Mouse (Mus musculus) thymus, adult 18-20 months (tissue): Measurements from ENCODE around the gene Srl.
A peak's percentile ranks its signal among the peaks of the same experiment; 100 is the strongest.
"Not testable (repeated sequence)": the region's sequence is repeated elsewhere in the genome, so short reads cannot be mapped to it uniquely, and the experiment has no call there.

Experiments
- DNase-seq, 2 experiments: peaks; one replicate each; pipeline ENCODE4 v3.0.0; 2022; ENCODE audit warnings: mixed read lengths in 2 of 2

The Srl gene

GRCm38 (mm10) chr16:4517906-4518305 lies 23.7 kb downstream of the Srl start:
- DNase-seq, result no peak

DNA sequence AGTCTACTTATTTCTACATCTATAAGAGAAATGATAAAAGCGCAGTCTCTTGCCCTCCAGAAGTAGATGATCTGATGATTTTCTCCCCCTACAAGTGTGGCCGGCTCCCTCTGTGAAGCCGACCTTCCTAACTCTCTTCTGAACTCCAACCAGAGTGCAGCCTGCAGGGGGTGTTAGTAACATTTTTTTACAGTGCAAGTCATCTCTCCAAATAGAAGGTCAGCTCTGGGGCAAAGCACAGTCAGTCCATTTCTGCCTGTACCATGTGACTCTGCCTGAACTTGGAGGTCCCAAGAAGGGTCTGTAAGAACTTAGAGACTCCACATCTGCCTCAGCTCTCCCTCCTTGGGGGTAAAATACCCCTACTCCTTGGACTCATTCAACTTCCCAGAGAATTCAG lies 27.2 kb downstream of the Srl start:
- no peak for DNase-seq

- peak; percentile 26 to 34 for DNase-seq
Observed at GRCm38 (mm10) chr16:4512661-4513438, 28.8 kb downstream of the Srl start.

DNA sequence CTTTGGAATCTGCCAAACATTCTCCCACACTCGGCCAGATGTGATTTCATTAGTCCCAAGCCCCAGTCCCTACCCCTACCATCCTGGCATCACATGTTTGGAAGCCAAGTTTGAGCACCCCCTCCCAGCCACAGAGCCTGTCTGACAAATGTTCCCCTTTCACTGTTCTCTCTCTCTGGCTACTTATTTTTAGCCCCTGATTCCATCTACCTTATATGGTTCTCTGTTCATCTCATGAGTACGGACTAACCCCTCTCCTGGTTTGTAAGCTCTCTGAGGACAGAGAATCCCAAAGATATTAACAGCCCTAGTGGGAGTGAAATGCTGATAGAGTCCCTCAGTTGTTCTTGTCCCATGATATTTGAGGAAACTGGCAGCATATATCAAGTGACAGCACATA lies 30.2 kb downstream of the Srl start:
- DNase-seq, result no peak

DNA sequence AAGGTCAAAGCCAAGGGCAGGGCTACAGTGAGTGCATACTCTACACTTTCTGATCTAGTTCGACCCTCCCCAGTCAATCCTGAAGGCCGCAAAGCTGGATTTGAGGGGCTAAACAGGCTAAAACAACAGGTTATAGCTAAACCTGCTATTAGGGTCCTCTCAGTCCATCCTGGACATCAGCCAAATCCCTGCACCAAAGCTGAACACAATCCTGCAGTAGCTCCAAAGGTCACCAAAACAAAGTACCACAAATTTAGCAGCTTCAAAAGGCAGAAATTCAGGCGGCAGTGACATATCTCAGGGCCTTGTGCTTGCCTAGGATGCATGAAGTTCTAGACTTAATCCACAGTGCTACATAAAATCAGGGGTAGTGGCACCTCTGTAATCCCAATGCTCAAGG lies 35.4 kb downstream of the Srl start:
- no peak for DNase-seq

- DNase-seq, result no peak
Observed at GRCm38 (mm10) chr16:4503495-4503894, 38.1 kb downstream of the Srl start.

DNA sequence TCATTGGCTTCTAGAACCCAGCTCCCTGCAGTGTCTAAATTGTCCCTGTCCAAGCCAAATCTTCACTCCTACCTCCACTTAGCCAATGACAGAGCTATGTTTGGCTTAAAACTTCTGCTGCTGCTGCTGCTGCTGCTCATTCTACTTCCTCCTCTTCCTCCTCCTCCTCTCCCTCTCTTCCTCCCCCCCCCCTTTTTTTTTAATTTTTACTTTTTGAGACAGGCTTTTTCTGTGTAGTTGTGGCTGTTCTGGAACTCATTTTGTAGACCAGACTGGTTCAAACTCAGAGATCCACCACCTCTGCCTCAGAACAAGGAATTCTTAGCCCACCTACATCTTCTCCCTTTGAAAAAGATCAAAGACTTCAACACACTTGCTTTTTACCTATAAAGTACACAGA lies 39.0 kb downstream of the Srl start:
- no peak for DNase-seq

DNA sequence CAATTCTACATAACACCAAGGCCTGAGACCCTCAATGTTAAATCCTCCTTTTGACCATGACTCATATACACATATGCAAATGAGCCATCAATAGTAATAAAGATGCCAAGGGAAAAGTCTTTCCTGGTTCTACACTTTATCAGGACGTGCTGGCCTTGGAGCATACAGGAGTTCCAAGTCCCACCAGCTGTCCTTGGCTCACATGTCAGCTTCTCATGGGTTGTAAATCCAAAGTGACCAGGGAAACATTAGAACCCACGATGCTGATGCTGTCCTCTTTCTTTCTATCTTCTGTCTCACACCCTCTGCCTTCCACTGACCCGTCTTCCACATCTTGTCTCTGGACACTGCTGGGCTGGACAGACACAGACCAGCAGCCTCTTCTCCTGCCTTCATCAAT lies 39.9 kb downstream of the Srl start:
- no peak for DNase-seq

GRCm38 (mm10) chr16:4500598-4501385 lies 40.8 kb downstream of the Srl start:
- no peak for DNase-seq

DNA sequence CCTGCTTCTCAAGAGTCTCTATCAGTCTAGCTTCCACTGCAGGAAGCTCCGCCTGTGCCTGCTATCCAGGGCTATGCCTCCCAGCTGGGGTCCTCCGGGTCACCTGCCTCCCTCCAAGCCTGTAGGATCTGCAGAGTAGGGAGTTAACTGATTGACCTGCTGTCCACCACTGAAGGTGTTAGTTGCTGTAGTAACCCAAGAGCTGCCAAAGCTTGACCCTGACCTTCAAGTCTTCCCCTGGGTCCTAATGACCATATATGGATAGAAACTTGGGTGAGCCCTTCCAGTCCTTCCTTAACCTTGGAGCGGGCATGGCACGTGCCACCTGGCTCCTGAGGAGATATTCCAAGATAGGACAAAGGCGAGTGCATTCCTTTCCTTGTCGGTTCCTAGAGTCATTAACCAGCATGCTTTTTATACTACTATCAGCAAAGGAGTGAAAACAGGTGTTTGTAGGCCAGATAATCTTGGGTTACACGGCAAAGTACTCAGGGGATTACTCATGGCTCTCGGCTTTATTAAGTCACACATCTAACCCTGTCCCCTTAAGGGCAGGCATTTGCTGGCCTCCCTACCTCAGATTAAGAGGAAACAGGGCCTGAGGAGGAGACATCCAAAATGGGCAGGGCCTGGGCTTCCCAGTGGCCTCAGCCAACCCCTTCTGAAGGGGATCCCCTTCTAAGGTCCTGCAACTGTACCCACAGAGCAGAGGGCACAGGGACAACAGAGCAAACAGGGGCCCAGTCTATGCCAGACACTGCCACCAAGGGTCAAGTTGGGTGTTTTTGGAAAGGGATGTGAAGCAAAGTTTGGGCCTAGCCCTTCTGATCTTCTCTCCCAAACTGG lies 43.6 kb downstream of the Srl start:
- no peak for DNase-seq

DNA sequence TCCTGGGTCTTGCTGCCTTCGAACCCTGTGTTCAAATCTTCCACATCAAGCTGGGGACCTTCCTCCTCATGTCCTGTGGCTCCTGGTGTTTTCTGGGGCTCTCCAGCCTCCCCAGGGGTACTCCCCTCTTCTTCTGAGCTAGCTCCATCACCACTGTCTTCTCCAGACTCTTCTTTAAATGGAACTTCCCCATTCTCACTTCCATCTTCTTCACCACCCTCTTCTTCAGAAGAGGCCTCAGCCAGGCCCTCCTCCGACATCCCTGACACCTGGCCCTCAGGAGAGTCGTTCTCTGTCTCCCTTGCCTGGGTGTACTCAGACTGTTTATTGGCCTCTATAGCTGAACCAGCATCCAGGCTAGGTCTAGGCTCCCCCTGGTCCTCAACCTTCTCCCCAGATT lies 45.1 kb downstream of the Srl start:
- DNase-seq, result no peak

DNA sequence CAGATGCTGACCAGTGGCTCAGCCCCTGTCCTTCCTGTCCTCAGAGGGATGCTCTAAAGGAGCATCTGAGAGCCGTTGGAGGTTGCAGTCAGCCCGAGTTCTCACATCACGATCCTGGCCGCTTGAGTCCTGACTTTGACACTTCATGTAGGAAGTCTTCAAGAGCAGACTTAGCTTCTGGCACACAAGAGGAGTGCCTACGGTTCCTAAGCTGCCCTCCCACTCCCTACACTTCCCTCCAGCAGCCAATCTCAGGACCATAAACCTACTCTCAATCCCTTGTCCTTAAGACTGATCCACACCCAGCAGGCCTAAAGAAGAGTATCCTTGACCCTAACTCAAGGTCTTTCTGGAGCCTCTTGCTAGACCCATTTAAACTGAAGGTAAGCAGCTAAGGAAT lies 45.8 kb downstream of the Srl start:
- DNase-seq, result no peak

DNA sequence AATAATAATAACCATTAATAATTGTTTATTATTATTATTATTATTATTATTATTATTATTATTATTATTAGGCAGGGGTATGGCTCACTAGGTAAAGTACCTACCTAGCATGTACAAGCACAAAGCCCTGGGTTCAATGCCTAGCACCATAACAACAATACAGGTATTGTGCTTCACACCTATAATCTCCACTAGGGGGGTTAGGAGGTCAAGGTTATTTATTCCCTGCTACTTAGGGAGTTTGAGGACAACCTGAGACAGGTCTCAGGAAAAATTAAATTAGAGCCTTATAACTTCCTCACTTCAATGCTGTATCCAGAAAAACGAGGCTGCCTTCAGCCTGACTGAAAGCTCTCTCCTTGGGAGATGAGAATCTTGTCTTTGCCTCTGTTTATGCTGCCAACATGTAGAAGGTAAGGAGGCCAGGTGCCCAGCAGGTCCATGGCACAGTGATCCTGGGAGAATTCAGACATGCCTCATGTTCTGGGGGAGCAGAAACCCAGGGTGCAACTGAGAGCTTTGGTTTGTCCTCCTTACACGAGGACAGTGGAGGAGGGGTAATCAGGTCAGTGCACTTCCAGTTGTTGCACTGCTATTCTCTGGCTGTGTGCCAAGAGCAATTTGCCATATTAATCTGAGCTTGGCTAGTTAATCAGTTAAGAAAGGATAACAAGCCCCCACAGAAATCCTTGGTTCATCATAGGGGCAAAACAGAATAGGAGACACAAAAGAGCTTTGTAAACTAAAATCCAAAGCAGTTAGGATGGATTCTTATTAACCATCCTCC lies 48.6 kb downstream of the Srl start:
- DNase-seq, result no peak

DNA sequence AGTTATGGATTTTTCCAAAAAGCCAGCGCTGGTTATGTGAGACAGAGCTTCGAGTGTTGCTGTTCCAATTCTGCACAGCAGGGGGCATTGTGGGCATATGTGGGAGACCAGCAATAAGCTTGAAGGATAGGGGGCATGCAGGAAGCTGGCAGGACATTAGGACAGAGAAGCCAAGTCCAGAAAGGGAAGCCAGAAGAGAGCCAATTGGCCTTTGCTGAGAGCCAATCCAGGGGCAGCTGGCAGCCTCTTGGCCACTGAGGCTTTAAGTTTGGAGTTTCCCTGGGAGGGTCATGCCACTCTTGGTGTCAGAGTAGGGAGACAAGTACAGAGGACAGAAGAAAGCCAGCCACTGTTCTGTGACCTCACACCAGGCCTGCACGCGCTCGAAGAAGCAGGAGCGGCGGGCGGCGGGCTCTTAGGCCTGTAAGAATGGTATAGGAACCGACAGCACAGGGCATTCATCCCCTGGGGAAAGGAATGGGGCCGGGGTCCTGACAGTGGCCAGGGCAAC lies 52.4 kb downstream of the Srl start:
- DNase-seq, result peak; percentile 50 to 61

DNA sequence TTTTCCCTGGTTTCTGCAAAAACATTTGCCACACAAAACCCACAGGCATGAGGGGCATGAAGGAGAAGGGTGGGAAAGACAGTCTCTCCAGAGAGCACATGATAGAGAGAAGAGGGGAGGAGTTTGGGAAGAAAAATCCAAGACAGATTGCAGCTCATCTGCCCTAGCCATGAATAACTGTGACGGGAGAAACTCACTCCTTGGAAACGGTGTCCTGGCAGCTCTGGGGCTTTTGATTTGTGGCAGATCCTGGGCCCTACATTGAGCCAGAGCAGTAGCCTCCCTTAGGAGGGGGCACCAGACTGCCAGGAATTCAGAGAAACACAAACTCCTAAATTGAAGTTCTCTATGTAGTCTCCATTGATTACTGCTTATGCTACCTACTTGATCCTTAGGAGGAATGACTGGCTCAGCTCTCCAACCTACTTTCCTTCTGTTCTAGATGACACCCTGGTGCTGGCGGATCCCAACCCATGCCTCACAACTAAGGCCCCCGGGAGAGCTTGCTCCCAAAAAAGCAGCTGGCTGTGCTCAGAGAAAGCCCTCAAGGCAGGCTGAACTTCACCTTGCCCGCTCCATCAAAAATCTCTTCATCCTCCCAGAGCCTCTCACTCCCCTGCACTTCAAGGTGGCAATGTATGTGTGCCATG lies 60.9 kb downstream of the Srl start:
- no peak for DNase-seq

DNA sequence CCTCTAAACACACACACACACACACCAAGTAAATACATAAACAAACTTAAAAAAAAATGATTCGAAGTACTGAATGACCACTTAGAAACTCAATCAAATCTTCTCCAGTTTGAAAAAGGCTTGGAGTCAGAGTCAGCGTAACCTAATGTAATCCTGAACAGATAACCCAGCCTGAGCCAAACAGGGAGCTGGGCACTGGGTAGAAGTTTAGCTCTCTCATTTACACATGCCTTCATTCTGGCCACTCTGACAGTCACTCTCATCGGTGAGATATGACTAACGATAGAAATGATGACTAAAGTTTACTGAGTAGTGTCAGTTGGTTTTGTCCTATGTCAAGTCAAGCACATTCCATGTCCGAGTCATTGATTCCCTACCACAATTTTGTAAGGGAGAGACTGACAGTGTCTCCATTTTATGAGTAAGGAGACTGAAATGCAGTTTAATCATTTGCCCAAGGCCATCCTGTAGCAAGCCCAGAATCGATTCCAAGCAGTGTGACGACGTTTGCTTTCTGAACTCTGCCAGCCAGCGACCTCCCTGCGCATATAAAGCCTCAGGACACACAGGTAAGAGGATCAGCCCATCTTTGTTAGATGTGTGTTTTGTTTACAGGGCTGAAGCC lies 63.9 kb downstream of the Srl start:
- no peak for DNase-seq

- DNase-seq, result peak; percentile 93 to 96
Observed at GRCm38 (mm10) chr16:4474882-4475803, 66.5 kb downstream of the Srl start.

- DNase-seq, result not testable (repeated sequence)
Observed at GRCm38 (mm10) chr16:4474040-4474881, 67.4 kb downstream of the Srl start.

DNA sequence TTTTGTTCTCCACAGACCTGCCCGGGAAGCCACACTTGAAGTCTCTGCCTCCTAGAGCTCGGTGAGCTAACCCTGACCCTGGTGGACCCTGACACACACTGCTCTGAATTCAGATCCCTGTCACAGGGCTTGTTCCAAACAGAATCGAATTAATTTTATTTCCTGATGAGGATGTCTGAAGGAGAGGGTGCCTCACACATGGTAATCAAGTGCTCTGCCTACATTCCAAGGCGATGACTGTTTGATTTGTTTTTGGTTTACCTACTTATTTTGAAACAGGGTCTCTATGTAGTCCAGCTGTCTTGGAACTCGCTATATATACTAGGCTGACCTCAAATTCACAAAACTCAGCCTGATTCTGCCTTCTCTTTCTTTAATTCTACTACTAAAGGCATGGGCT lies 68.4 kb downstream of the Srl start:
- DNase-seq, result no peak
